Mouse (Mus musculus) megakaryocyte, embryonic 14.5 days (primary cell): ENCODE measurements around the gene 4930447C04Rik. TPM values are rescaled to one million over a fixed set of nuclear protein-coding genes. Genes with fewer than 3 reads are reported as not detected.

ENCODE experiments used
- H3K27me3 ChIP-seq: replicated peaks from 2 replicates; pipeline ENCODE3; 2012; ENCODE audit warnings: inconsistent platforms
- H3K36me3 ChIP-seq: replicated peaks from 2 replicates; pipeline ENCODE3; 2012; ENCODE audit warnings: low read length, inconsistent platforms, mixed read lengths
- H3K4me1 ChIP-seq: 2 replicates; pipeline ENCODE4 v1.6.1; 2012; ENCODE audit warnings: inconsistent platforms
- H3K4me3 ChIP-seq: replicated peaks from 2 replicates; pipeline ENCODE3; 2012; ENCODE audit warnings: moderate library complexity, mild to moderate bottlenecking, inconsistent platforms
- H3K9me3 ChIP-seq: 2 replicates; pipeline ENCODE4 v1.6.1; 2012; ENCODE audit warnings: inconsistent platforms
- FLI1 ChIP-seq: IDR thresholded peaks from 2 replicates; pipeline ENCODE4 v1.6.1; 2012; ENCODE audit warnings: low read length, inconsistent platforms, mixed read lengths
- GATA1 ChIP-seq: IDR thresholded peaks from 3 replicates; pipeline ENCODE4 v1.6.1; 2012; ENCODE audit warnings: mixed read lengths, low read length, inconsistent platforms, borderline replicate concordance
- polyA plus RNA-seq: library from polyadenylated mRNA; stranded (reverse); fragments of >175 nt; gene quantifications from 2 replicates; pipeline ENCODE4 v1.2.3, GENCODE M21; 2012; ENCODE audit warnings: low replicate concordance; ENCODE audit not compliant: insufficient read depth

Gene 4930447C04Rik
- polyA plus RNA-seq, 1 experiment: not detected

DNA sequence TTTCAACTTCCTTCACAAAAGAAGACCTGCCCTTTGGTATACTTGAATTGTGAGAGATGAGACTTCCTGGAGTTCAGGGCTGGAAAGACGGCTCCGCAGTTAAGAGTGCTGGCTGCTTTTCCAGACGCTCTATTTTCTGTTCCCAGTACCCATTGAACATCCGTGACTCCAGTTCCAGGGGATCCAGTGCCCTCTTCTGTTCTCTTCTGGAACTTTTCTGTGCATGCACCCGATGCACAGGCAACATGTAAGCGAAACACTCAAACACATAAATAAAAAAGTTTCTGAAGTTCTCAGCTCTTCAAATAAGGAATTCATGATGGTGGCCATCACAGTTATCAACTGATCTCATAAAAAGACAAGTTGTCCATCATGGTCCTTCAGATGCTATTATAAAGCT lies 22.2 kb upstream of the 4930447C04Rik start:
- peaks cover 15% of the 10 kb centered on the region for H3K27me3 ChIP-seq
- H3K4me1 ChIP-seq: no peaks in the 10 kb centered on the region
- peaks cover 13% of the 10 kb centered on the region for H3K9me3 ChIP-seq
- no peak overlapping the region for H3K4me3 ChIP-seq
- H3K36me3 ChIP-seq: no peaks in the 10 kb centered on the region
- TF ChIP-seq GATA1: no peak
- no peak for TF ChIP-seq FLI1

DNA sequence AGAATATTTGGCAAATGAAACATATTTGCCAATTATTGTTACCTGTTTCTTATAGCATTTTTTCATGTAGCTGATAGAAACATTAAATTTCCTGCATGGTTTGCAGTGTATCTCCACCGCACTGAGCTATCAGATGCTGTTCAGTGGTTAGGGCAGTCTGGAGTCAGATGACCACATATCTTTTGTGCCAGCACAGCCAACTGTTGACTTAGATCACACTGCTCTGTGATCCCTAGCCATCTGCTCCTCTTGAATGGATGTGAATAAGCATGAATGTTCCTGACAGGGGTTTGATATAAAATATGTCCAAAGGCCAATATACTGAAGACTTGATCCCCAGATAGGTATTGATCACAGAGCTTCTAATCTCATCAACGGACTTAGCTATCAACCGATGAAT lies 17.9 kb upstream of the 4930447C04Rik start:
- H3K9me3 ChIP-seq: peaks cover 13% of the 10 kb centered on the region
- TF ChIP-seq GATA1: no peak
- TF ChIP-seq FLI1: no peak
- no peaks in the 10 kb centered on the region for H3K36me3 ChIP-seq

DNA sequence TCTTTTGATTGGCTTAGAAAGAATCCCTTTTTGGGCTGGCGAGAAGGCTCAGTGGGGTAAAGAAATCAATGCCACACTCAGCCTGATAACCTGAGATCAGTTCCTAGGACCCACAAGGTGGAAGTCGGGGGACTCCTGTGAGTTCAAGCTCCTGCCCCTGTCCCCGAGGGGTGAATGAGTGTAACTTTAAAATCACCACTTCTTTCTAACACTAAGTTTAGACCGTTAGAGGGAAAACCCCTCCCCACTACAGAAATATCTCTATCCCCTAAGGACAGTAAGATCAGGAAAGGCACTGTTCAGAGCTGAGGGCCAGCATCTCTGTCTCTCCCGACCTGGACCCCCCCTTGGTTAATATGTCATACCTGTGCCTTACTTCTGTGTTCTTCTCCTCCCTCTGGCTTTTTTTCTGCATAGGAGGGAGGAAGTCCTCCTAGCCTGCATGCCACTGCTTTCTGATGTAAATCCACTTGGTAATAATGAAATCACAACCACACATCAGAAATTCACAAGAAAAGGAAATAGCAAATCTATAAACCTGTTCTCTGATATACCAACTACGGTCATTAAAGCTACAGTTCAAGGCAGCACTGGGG lies 17.4 kb upstream of the 4930447C04Rik start:
- TF ChIP-seq FLI1: no peak
- TF ChIP-seq GATA1: no peak

More for the DNA sequence above, 17.9 kb upstream of the 4930447C04Rik start:
- Histone ChIP-seq H3K4me1 (peaks cover 3% of the 10 kb centered on the region; the same call in 1 of the 2 replicates), H3K4me3 (no peak overlapping the region), H3K27me3 (peaks cover 30% of the 10 kb centered on the region)

DNA sequence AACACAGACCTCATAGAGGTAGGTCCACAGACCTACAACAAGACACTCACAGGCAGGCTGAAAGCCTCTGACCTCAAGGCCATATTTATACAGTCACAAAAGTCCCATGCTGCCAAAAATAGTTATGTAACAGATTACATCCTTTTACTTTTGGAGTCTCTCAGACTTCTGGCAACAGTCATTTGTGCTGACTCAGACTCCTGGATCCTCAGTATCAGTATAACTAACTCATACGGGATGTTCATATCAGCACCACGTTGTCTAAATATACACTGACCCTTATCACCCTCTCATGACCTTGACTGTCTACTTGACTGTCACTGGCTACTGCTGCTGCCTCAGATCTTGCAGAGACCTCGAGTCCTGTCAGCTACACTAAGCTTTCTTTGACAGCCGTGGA lies 14.3 kb upstream of the 4930447C04Rik start:
- peaks cover 3% of the 10 kb centered on the region; the same call in 1 of the 2 replicates for H3K4me1 ChIP-seq
- H3K9me3 ChIP-seq: no peaks in the 10 kb centered on the region
- no peak overlapping the region for H3K4me3 ChIP-seq
- no peaks in the 10 kb centered on the region for H3K36me3 ChIP-seq
- H3K27me3 ChIP-seq: peaks cover 45% of the 10 kb centered on the region
- no peak for TF ChIP-seq GATA1
- TF ChIP-seq FLI1: no peak

More for the DNA sequence above, 17.4 kb upstream of the 4930447C04Rik start:
- Histone ChIP-seq H3K36me3 (no peaks in the 10 kb centered on the region), H3K4me1 (peaks cover 3% of the 10 kb centered on the region; the same call in 1 of the 2 replicates), H3K4me3 (no peak overlapping the region), H3K9me3 (peaks cover 13% of the 10 kb centered on the region), H3K27me3 (peaks cover 35% of the 10 kb centered on the region)

DNA sequence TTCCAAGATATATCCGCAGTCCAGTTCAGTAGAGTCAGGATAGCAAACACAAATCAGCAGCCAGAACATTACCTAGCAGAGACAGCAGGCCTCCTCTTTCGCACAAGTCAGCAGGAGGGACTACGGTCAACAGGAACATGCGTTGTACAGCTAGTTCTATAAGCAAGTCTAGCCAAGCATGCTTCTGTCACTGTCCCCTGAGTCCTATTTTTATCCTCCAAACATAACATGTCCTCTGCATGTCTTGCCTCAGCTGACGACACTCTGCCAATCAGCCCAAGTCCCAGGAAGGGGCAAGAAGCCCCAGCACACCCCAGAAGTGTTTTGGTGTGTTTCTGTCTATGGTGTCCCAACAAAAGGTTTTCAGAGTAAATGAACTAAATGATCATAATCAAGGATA lies 13.3 kb upstream of the 4930447C04Rik start:
- TF ChIP-seq FLI1 (no peak), GATA1 (no peak)
- no peaks in the 10 kb centered on the region for H3K36me3 ChIP-seq
- H3K4me3 ChIP-seq: no peak overlapping the region
- no peaks in the 10 kb centered on the region for H3K9me3 ChIP-seq
- peaks cover 3% of the 10 kb centered on the region; the same call in 1 of the 2 replicates for H3K4me1 ChIP-seq
- H3K27me3 ChIP-seq: peaks cover 49% of the 10 kb centered on the region

DNA sequence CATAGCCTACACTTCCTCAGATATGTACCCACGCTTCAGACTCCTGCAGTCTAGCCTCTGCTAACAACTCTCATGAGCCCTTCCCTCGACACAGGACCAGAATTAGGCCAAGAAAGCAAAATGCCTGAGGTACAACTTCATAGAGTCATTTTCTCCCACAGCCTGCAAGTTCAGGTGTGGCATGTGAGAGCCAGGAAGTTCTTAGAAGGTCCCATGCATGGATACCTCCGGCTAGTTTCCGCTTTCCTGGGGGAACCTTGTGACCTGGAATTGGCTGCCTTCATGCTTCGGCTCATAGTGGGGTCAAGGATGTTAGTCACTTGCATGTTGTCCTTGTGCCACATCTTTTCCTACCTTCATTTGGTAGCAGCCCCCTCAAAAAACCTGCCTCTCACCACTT lies 12.5 kb upstream of the 4930447C04Rik start:
- H3K4me3 ChIP-seq: no peak overlapping the region
- H3K36me3 ChIP-seq: no peaks in the 10 kb centered on the region
- TF ChIP-seq FLI1: no peak
- no peak for TF ChIP-seq GATA1
- H3K4me1 ChIP-seq: peaks cover 3% of the 10 kb centered on the region; the same call in 1 of the 2 replicates
- H3K27me3 ChIP-seq: peaks cover 50% of the 10 kb centered on the region
- H3K9me3 ChIP-seq: no peaks in the 10 kb centered on the region

DNA sequence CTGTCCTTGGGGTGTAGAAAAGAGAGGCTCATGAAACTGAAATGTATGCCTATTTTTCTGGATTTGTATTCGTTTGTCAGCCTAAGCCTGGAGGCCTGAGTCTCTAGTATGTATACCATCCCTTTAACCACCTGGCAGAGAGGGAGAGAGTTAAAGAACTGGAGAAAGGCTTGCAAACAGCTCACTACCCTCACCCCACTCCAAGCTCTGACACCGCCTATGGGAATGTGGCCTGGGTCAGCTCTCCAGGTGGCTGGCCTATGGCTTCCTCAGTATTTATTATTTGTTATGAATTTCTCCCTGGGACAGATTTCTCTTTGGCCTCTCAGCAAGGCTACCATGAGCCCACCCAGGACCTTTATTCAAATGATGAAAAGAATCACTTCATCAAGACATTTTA lies 6.8 kb upstream of the 4930447C04Rik start:
- TF ChIP-seq FLI1 (no peak), GATA1 (no peak)
- Histone ChIP-seq H3K36me3 (no peaks in the 10 kb centered on the region), H3K27me3 (peaks cover 77% of the 10 kb centered on the region), H3K9me3 (no peaks in the 10 kb centered on the region), H3K4me3 (no peak overlapping the region), H3K4me1 (peaks cover 6% of the 10 kb centered on the region)

DNA sequence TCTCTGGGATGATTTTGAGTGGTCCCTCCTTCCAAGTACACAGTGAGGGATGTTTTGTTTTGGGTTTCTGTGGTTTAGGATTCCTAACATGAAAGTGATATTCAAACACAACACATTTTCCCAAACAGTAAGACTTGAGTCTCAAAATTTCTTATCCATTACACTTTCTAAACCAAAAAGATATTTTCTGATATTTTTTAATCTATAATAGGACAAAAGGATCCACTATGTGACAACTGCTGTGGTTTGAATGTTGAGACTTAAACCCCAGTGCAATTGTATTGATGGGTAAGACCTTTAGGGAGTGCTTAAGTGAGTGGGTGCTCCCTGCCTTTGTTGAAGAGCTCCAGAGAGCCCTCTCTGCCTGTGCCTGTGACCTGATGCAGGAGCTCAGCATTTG lies 6.2 kb upstream of the 4930447C04Rik start:
- peaks cover 7% of the 10 kb centered on the region for H3K4me1 ChIP-seq
- no peak overlapping the region for H3K4me3 ChIP-seq
- TF ChIP-seq GATA1 (no peak), FLI1 (no peak)
- H3K36me3 ChIP-seq: no peaks in the 10 kb centered on the region
- peaks cover 80% of the 10 kb centered on the region for H3K27me3 ChIP-seq
- no peaks in the 10 kb centered on the region for H3K9me3 ChIP-seq

DNA sequence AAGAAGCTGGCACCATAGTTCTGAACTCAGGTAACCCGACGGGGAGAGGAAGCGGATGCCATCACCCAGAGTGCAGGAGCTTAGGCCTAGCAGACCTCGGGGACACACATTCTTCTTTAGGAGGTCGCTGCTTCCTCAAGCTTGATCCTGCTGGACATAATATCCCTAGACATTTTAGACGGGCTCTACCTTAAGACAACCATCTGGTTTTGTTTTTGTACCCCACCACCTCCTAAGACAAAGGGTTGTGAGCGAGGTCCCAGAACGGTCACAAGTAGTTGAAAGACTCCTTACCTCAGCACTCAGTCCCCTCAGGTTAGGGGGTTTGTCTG lies 5.5 kb upstream of the 4930447C04Rik start:
- no peak for TF ChIP-seq FLI1
- no peak for TF ChIP-seq GATA1
- no peak overlapping the region for H3K4me3 ChIP-seq
- peaks cover 14% of the 10 kb centered on the region for H3K4me1 ChIP-seq
- no peaks in the 10 kb centered on the region for H3K9me3 ChIP-seq
- peaks cover 83% of the 10 kb centered on the region for H3K27me3 ChIP-seq
- H3K36me3 ChIP-seq: no peaks in the 10 kb centered on the region

DNA sequence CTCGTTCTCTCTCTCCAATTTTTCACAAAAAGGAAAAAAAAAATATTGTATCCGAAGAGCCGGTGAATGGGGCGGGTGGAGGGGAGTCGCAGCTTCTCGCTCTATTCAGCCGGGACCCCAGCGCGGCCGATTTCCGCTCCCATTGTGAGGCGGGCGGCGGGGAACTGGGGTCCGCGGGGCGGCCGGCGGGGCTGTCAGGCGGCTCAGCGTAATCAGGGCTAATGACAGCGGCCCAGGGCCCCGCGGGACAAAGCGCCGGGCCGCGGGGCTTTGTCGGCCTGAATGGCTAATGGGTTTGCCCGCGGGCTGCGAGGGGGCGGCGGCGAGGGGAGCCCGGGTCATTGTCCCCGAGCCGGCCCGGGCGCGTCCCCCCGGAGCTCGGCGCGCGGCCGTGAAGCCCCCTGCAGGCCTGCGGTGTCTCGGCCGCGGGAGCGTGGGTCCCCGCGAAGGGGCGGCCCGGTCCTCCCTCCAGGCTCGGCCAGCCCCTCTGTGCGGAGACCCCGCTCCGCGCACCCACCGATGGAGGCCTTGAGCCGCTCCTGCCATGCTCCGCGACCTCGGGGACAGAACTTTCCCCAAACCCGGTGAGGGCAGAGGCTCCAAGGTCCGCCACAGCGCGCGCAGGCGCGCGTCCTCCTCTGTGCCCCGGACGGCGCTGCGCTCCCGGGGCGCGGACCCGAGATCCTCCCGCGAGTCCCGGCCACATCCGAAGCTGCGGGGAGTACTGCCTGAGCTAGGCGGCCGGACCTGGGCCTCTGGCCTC lies 4.9 kb upstream of the 4930447C04Rik start:
- peaks cover 87% of the 10 kb centered on the region for H3K27me3 ChIP-seq
- H3K36me3 ChIP-seq: no peaks in the 10 kb centered on the region
- TF ChIP-seq FLI1 (no peak), GATA1 (no peak)
- peaks cover 14% of the 10 kb centered on the region for H3K4me1 ChIP-seq
- H3K9me3 ChIP-seq: no peaks in the 10 kb centered on the region
- peak overlapping the region; percentile 33 for H3K4me3 ChIP-seq
